Mouse (Mus musculus) hindbrain, embryonic 12.5 days (tissue): ENCODE data around the gene Gm11060. TPM values are rescaled to one million over a fixed set of nuclear protein-coding genes. Genes with fewer than 3 reads are reported as not detected.

Source experiments
- ATAC-seq: fragments of 200-750 bp; cut with Nextera tagmentation; 2 replicates; pipeline ENCODE4 v1.8.0; 2017; ENCODE audit warnings: moderate TSS enrichment; ENCODE audit not compliant: low FRiP score
- H3K27ac ChIP-seq: fragments of 300-500 bp; sonication (generic); 2 replicates; pipeline ENCODE4 v1.5.1; 2016; ENCODE audit warnings: mild to moderate bottlenecking
- H3K27me3 ChIP-seq: fragments of 300-500 bp; sonication (generic); 2 replicates; pipeline ENCODE4 v1.6.1; 2016; ENCODE audit warnings: mild to moderate bottlenecking
- H3K36me3 ChIP-seq: fragments of 300-500 bp; sonication (generic); 2 replicates; pipeline ENCODE4 v1.6.1; 2016; ENCODE audit warnings: mild to moderate bottlenecking
- H3K4me1 ChIP-seq: fragments of 300-500 bp; sonication (generic); 2 replicates; pipeline ENCODE4 v1.6.1; 2016
- H3K4me2 ChIP-seq: fragments of 300-500 bp; sonication (generic); replicated peaks from 2 replicates; pipeline ENCODE4 v1.6.1; 2016; ENCODE audit warnings: mild to moderate bottlenecking
- H3K4me3 ChIP-seq: fragments of 300-500 bp; sonication (generic); 2 replicates; pipeline ENCODE4 v1.5.1; 2016; ENCODE audit warnings: mild to moderate bottlenecking
- H3K9ac ChIP-seq: fragments of 300-500 bp; sonication (generic); 2 replicates; pipeline ENCODE4 v1.6.1; 2016; ENCODE audit warnings: mild to moderate bottlenecking, moderate library complexity
- H3K9me3 ChIP-seq: fragments of 300-500 bp; sonication (generic); replicated peaks from 2 replicates; pipeline ENCODE4 v1.6.1; 2016; ENCODE audit warnings: mild to moderate bottlenecking
- WGBS: fragments of 180-500 bp; shearing (Covaris S2); methylation state at CpG from one replicate; pipeline ENCODE4 v1.1.7; 2016; 5-methylcytosine and 5-hydroxymethylcytosine counted together
- polyA plus RNA-seq: library from polyadenylated mRNA; unstranded; fragments of >200 nt; fragmentation: Nextera tagmentation; extraction: Ambion mirVana; gene quantifications from 2 replicates; pipeline ENCODE4 v1.2.1, GENCODE M21; 2016

Gene Gm11060
- polyA plus RNA-seq = not detected in 2 replicates

GRCm38 (mm10) chr2:105091718-105092117, at the start of gene Gm11060:
Gene Gm11060, plus strand, starts transcription at chr2:105092018.
- 97% methylated on average over 2 of the region's 2 CpGs for WGBS
- no peak for ATAC-seq
- no peaks in the 10 kb centered on the region for H3K27me3 ChIP-seq
- no peaks in the 10 kb centered on the region for H3K36me3 ChIP-seq
- no peak within 1 kb of the TSS for H3K4me2 ChIP-seq
- H3K4me3 ChIP-seq = no peak within 1 kb of the TSS
- no peak within 1 kb of the TSS for H3K9ac ChIP-seq
- H3K9me3 ChIP-seq = no peaks in the 10 kb centered on the region
- H3K4me1 ChIP-seq = peaks cover 15% of the 10 kb centered on the region; the same call in 1 of the 2 replicates
- H3K27ac ChIP-seq = no peak within 1 kb of the TSS

GRCm38 (mm10) chr2:105043152-105043551, 48.7 kb upstream of the Gm11060 start:
- H3K9me3 ChIP-seq = no peaks in the 10 kb centered on the region
- H3K9ac ChIP-seq = no peak overlapping the region
- no peaks in the 10 kb centered on the region for H3K4me1 ChIP-seq
- H3K4me2 ChIP-seq = no peak overlapping the region
- no peak for ATAC-seq
- H3K36me3 ChIP-seq = no peaks in the 10 kb centered on the region
- 88% methylated on average over 4 of the region's 4 CpGs for WGBS
- no peak overlapping the region for H3K27ac ChIP-seq
- no peaks in the 10 kb centered on the region for H3K27me3 ChIP-seq
- H3K4me3 ChIP-seq = no peak overlapping the region

GRCm38 (mm10) chr2:105048301-105048700, 43.5 kb upstream of the Gm11060 start:
- no peak for ATAC-seq
- 35% methylated on average over 1 of the region's 1 CpGs for WGBS

GRCm38 (mm10) chr2:105055529-105055928, 36.3 kb upstream of the Gm11060 start:
- no peak overlapping the region for H3K4me3 ChIP-seq
- H3K36me3 ChIP-seq = no peaks in the 10 kb centered on the region
- no peaks in the 10 kb centered on the region for H3K4me1 ChIP-seq
- 89% methylated on average over 1 of the region's 1 CpGs for WGBS
- no peak overlapping the region for H3K9ac ChIP-seq
- ATAC-seq = no peak
- H3K27me3 ChIP-seq = no peaks in the 10 kb centered on the region; the same call in 1 of the 2 replicates
- H3K4me2 ChIP-seq = no peak overlapping the region
- no peaks in the 10 kb centered on the region for H3K9me3 ChIP-seq
- H3K27ac ChIP-seq = no peak overlapping the region

More at GRCm38 (mm10) chr2:105048301-105048700, 43.5 kb upstream of the Gm11060 start:
- Histone ChIP-seq H3K27ac (no peak overlapping the region), H3K4me3 (no peak overlapping the region), H3K4me2 (no peak overlapping the region), H3K27me3 (no peaks in the 10 kb centered on the region; the same call in 1 of the 2 replicates), H3K36me3 (no peaks in the 10 kb centered on the region), H3K9me3 (no peaks in the 10 kb centered on the region), H3K9ac (no peak overlapping the region), H3K4me1 (no peaks in the 10 kb centered on the region)

- Histone ChIP-seq H3K4me2 (no peak overlapping the region), H3K27me3 (no peaks in the 10 kb centered on the region), H3K36me3 (no peaks in the 10 kb centered on the region), H3K9ac (no peak overlapping the region), H3K27ac (no peak overlapping the region), H3K4me1 (no peaks in the 10 kb centered on the region), H3K4me3 (no peak overlapping the region), H3K9me3 (no peaks in the 10 kb centered on the region)
- ATAC-seq = no peak
- WGBS = 82% methylated on average over 7 of the region's 7 CpGs
Measured at GRCm38 (mm10) chr2:105058577-105059116, 33.2 kb upstream of the Gm11060 start.

GRCm38 (mm10) chr2:105062741-105063372, 29.0 kb upstream of the Gm11060 start:
- no peaks in the 10 kb centered on the region for H3K27me3 ChIP-seq
- H3K4me3 ChIP-seq = no peak overlapping the region
- no peak overlapping the region for H3K4me2 ChIP-seq
- no peak overlapping the region for H3K9ac ChIP-seq
- WGBS = 55% methylated on average over 7 of the region's 7 CpGs
- H3K9me3 ChIP-seq = no peaks in the 10 kb centered on the region
- ATAC-seq = no peak
- no peaks in the 10 kb centered on the region for H3K36me3 ChIP-seq
- no peaks in the 10 kb centered on the region for H3K4me1 ChIP-seq
- no peak overlapping the region for H3K27ac ChIP-seq

- ATAC-seq = no peak
- 78% methylated on average over 4 of the region's 4 CpGs for WGBS
- Histone ChIP-seq H3K36me3 (no peaks in the 10 kb centered on the region), H3K4me3 (no peak overlapping the region), H3K9ac (no peak overlapping the region), H3K27ac (no peak overlapping the region), H3K4me1 (no peaks in the 10 kb centered on the region), H3K27me3 (no peaks in the 10 kb centered on the region), H3K4me2 (no peak overlapping the region), H3K9me3 (no peaks in the 10 kb centered on the region)
Measured at GRCm38 (mm10) chr2:105072496-105072895, 19.3 kb upstream of the Gm11060 start.

- ATAC-seq = no peak
- Histone ChIP-seq H3K27ac (no peak overlapping the region), H3K9ac (no peak overlapping the region), H3K9me3 (no peaks in the 10 kb centered on the region), H3K4me2 (no peak overlapping the region), H3K4me3 (no peak overlapping the region), H3K27me3 (no peaks in the 10 kb centered on the region), H3K4me1 (no peaks in the 10 kb centered on the region), H3K36me3 (no peaks in the 10 kb centered on the region)
- WGBS = 55% methylated on average over 4 of the region's 4 CpGs
Measured at GRCm38 (mm10) chr2:105074196-105074595, 17.6 kb upstream of the Gm11060 start.

- Histone ChIP-seq H3K9ac (no peak overlapping the region), H3K27ac (no peak overlapping the region), H3K36me3 (no peaks in the 10 kb centered on the region), H3K27me3 (no peaks in the 10 kb centered on the region), H3K4me2 (no peak overlapping the region), H3K9me3 (no peaks in the 10 kb centered on the region), H3K4me3 (no peak overlapping the region), H3K4me1 (no peaks in the 10 kb centered on the region)
- WGBS = 82% methylated on average over 5 of the region's 5 CpGs
- ATAC-seq = no peak
Measured at GRCm38 (mm10) chr2:105075809-105076208, 16.0 kb upstream of the Gm11060 start.

GRCm38 (mm10) chr2:105077151-105077550, 14.7 kb upstream of the Gm11060 start:
- ATAC-seq = no peak
- 78% methylated on average over 7 of the region's 7 CpGs for WGBS
- H3K4me1 ChIP-seq = no peaks in the 10 kb centered on the region
- H3K27ac ChIP-seq = no peak overlapping the region
- H3K4me3 ChIP-seq = no peak overlapping the region
- no peak overlapping the region for H3K9ac ChIP-seq
- no peaks in the 10 kb centered on the region for H3K36me3 ChIP-seq
- no peak overlapping the region for H3K4me2 ChIP-seq
- no peaks in the 10 kb centered on the region for H3K9me3 ChIP-seq
- H3K27me3 ChIP-seq = no peaks in the 10 kb centered on the region

- 32% methylated on average over 9 of the region's 9 CpGs for WGBS
- no peaks in the 10 kb centered on the region for H3K4me1 ChIP-seq
- no peaks in the 10 kb centered on the region for H3K9me3 ChIP-seq
- ATAC-seq = no peak
- no peak overlapping the region for H3K4me3 ChIP-seq
- no peak overlapping the region for H3K4me2 ChIP-seq
- H3K27ac ChIP-seq = no peak overlapping the region
- no peaks in the 10 kb centered on the region for H3K36me3 ChIP-seq
- no peaks in the 10 kb centered on the region for H3K27me3 ChIP-seq
- H3K9ac ChIP-seq = no peak overlapping the region
Measured at GRCm38 (mm10) chr2:105082256-105082790, 9.5 kb upstream of the Gm11060 start.

GRCm38 (mm10) chr2:105084035-105084434, 7.8 kb upstream of the Gm11060 start:
- H3K36me3 ChIP-seq = no peaks in the 10 kb centered on the region
- H3K27me3 ChIP-seq = no peaks in the 10 kb centered on the region
- H3K4me2 ChIP-seq = no peak overlapping the region
- WGBS = 75% methylated on average over 4 of the region's 4 CpGs
- H3K9me3 ChIP-seq = no peaks in the 10 kb centered on the region
- H3K4me3 ChIP-seq = no peak overlapping the region
- H3K27ac ChIP-seq = no peak overlapping the region
- H3K9ac ChIP-seq = no peak overlapping the region
- ATAC-seq = no peak
- H3K4me1 ChIP-seq = peaks cover 3% of the 10 kb centered on the region; the same call in 1 of the 2 replicates

- H3K4me3 ChIP-seq = no peak overlapping the region
Measured at GRCm38 (mm10) chr2:105086081-105086480, 5.7 kb upstream of the Gm11060 start.

More at GRCm38 (mm10) chr2:105086081-105086480, 5.7 kb upstream of the Gm11060 start:
- ATAC-seq = no peak
- Histone ChIP-seq H3K4me2 (no peak overlapping the region), H3K9me3 (no peaks in the 10 kb centered on the region), H3K27me3 (no peaks in the 10 kb centered on the region), H3K9ac (no peak overlapping the region), H3K27ac (no peak overlapping the region), H3K4me1 (peaks cover 15% of the 10 kb centered on the region; the same call in 1 of the 2 replicates), H3K36me3 (no peaks in the 10 kb centered on the region)
- WGBS = 94% methylated on average over 3 of the region's 3 CpGs
